Mouse (Mus musculus): Measurements from ENCODE around the gene Pcsk4.

GRCm38 (mm10) chr10:80279273-80279672 is 50.0 kb downstream of the Pcsk4 start:
- TF ChIP-seq CTCF (IDR thresholded peaks at IDR 0.05; ENCODE audit: insufficient read depth, low read depth, low read length) (no peak), POLR2A (IDR thresholded peaks at IDR 0.05; ENCODE audit: insufficient read depth, low read depth, low read length) (no peak)
